Mouse (Mus musculus): ENCODE measurements around the gene Gm3752.
"Not testable (repeated sequence)": the region's sequence is repeated elsewhere in the genome, so short reads cannot be mapped to it uniquely, and the experiment has no call there.

DNA sequence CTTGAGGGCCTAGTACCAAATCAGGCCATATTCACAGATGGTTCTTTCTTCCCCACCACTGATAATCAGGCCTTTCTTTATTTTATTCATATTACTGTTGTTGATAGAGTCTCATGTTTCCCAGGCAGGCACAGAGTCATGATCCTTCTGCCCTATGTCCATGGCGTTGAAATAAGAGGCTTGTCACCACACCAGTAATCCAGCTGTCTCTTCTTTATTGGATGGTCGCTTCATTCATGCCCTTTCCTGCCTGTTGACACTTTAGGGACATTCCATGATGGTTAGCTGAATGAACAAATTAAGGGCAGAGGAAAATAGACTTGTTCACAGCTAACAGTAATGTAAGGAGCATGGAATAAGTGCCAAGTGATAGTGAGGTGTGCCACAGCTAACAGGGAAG is 61.1 kb downstream of the Gm3752 start:
- not testable (repeated sequence) for TF ChIP-seq CTCF (IDR thresholded peaks at IDR 0.05; ENCODE audit: low read depth, low read length); EP300 (IDR thresholded peaks at IDR 0.05; ENCODE audit: insufficient read depth, low read depth, low read length)
